Mouse (Mus musculus): ENCODE measurements around the gene Gm27021. TPM values are rescaled to one million over a fixed set of nuclear protein-coding genes. Genes with fewer than 3 reads are reported as not detected.

Gm27021 gene
- polyA plus RNA-seq, 1 experiment: not detected

GRCm38 (mm10) chr8:120563851-120564837, 103.7 kb downstream of the Gm27021 start:
- Histone ChIP-seq H3K27ac (ENCODE audit: insufficient read depth, low read depth, low read length) (peak overlapping the region; percentile 83), H3K4me3 (ENCODE audit: insufficient read depth, low read depth, low read length) (no peak overlapping the region), H3K4me1 (ENCODE audit: control insufficient read depth, insufficient read depth, low read length) (peaks cover 73% of the 10 kb centered on the region)
- WGBS: 3% methylated on average over 20 of the region's 20 CpGs
- no peak for TF ChIP-seq POLR2A (IDR thresholded peaks at IDR 0.05; ENCODE audit: insufficient read depth, low read depth, low read length)
- no peak; the same call in 1 of the 2 replicates for TF ChIP-seq CTCF (IDR thresholded peaks at IDR 0.05; ENCODE audit: insufficient read depth, low read depth, low read length)

DNA sequence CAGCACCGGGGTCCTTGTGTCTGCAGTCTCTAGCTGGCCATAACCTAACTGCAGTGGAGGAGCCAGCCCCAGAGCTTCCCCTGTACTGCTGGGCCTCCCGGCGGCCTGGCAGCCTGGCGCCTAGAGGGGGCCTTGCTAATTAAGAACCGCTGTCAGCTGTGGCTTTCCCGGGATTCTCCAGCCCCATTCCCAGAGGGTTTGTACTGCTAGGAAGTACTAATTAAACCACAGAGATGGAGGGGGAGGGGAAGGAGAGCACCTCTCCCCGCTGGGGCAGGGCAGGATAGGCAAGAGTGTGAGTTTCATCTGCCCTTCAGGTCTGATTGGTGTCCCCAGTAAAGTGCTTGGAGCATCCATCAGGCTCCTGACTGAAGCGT, 104.5 kb downstream of the Gm27021 start:
- TF ChIP-seq POLR2A (IDR thresholded peaks at IDR 0.05; ENCODE audit: insufficient read depth, low read depth, low read length) (no peak), CTCF (IDR thresholded peaks at IDR 0.05; ENCODE audit: insufficient read depth, low read depth, low read length) (no peak)
- 8% methylated on average over 8 of the region's 8 CpGs for WGBS
- peak overlapping the region; percentile 83 for H3K27ac ChIP-seq (ENCODE audit: insufficient read depth, low read depth, low read length)
- peaks cover 78% of the 10 kb centered on the region for H3K4me1 ChIP-seq (ENCODE audit: control insufficient read depth, insufficient read depth, low read length)
- H3K4me3 ChIP-seq (ENCODE audit: insufficient read depth, low read depth, low read length): no peak overlapping the region

GRCm38 (mm10) chr8:120562680-120563347, 105.1 kb downstream of the Gm27021 start:
- Histone ChIP-seq H3K4me1 (ENCODE audit: control insufficient read depth, insufficient read depth, low read length) (peaks cover 82% of the 10 kb centered on the region), H3K27ac (ENCODE audit: insufficient read depth, low read depth, low read length) (peak overlapping the region; percentile 83), H3K4me3 (ENCODE audit: insufficient read depth, low read depth, low read length) (no peak overlapping the region)
- TF ChIP-seq CTCF (IDR thresholded peaks at IDR 0.05; ENCODE audit: insufficient read depth, low read depth, low read length) (no peak), POLR2A (IDR thresholded peaks at IDR 0.05; ENCODE audit: insufficient read depth, low read depth, low read length) (no peak)
- 78% methylated on average over 18 of the region's 18 CpGs for WGBS

DNA sequence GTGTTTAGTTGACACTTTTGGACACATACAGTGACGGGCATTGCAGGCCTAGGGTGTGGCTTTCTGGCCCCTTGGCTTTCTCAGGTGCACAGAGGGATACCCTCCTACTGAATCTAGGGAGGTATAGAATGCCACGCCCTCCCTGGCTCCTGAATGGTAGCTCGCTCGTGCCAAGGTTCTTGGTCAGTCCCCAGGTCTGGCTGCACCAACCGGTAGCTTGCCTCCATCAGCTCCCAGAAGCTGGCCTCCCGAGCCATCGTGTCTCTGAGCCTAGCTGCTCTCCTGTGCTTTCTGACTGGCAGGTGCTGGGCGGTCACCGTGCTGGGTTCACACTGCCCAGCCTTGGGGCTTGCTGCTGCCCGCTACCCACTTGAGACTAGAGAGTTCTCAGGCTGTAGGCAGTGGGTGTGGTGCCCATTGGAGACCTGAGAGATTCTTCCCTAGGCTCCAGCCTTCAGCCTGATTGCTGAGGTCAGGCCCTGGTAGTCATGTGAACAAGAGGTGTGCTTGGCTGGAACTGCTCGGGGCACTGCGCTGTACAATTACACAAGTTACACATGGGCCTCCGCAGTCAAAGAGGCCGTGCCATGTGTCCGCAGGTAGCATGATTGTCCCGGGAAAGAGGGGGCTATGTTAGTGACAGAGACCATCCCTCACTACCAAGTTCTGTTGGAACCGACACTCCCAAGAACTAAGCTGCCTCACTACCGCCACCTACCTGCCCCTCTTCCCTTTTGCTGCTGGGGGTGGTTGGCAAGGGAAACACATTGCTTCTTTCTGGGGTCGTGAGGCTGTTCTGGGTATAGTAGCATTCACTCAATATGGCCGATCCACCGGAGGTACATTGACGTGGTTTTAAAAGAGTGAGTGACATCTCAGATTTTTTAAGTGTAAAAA, 106.1 kb downstream of the Gm27021 start:
- TF ChIP-seq POLR2A (IDR thresholded peaks at IDR 0.05; ENCODE audit: insufficient read depth, low read depth, low read length) (no peak), CTCF (IDR thresholded peaks at IDR 0.05; ENCODE audit: insufficient read depth, low read depth, low read length) (peak; percentile 50; the same call in 1 of the 2 replicates)
- H3K4me3 ChIP-seq (ENCODE audit: insufficient read depth, low read depth, low read length): no peak overlapping the region
- WGBS: 77% methylated on average over 22 of the region's 22 CpGs
- H3K27ac ChIP-seq (ENCODE audit: insufficient read depth, low read depth, low read length): no peak overlapping the region
- H3K4me1 ChIP-seq (ENCODE audit: control insufficient read depth, insufficient read depth, low read length): peaks cover 91% of the 10 kb centered on the region

GRCm38 (mm10) chr8:120560535-120560934, 107.3 kb downstream of the Gm27021 start:
- Histone ChIP-seq H3K4me3 (ENCODE audit: insufficient read depth, low read depth, low read length) (no peak overlapping the region), H3K4me1 (ENCODE audit: control insufficient read depth, insufficient read depth, low read length) (peaks cover 99% of the 10 kb centered on the region), H3K27ac (ENCODE audit: insufficient read depth, low read depth, low read length) (no peak overlapping the region)
- WGBS: 90% methylated on average over 5 of the region's 5 CpGs
- TF ChIP-seq POLR2A (IDR thresholded peaks at IDR 0.05; ENCODE audit: insufficient read depth, low read depth, low read length): no peak
- no peak for TF ChIP-seq CTCF (IDR thresholded peaks at IDR 0.05; ENCODE audit: insufficient read depth, low read depth, low read length)

DNA sequence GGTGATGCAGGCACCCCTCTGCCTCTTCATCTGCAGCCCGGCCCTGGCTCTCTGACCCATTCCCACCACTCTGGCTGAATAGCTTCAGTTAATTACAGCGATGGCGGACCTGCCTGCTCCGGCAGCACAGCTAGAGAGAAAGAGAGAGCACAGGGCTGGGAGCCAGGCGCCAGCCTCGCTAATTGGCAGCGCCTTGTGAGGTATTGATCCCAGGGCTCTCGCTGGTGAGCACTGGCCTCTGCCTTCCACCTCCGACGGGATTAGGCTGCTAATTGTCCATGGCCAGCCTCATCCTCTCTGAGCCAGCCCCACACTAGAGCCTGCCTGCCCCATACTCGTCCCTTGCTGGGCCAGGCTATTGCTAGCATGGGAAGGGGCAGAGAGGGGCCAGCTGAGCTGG, 108.2 kb downstream of the Gm27021 start:
- Histone ChIP-seq H3K4me3 (ENCODE audit: insufficient read depth, low read depth, low read length) (no peak overlapping the region), H3K27ac (ENCODE audit: insufficient read depth, low read depth, low read length) (no peak overlapping the region), H3K4me1 (ENCODE audit: control insufficient read depth, insufficient read depth, low read length) (peaks cover 100% of the 10 kb centered on the region)
- TF ChIP-seq POLR2A (IDR thresholded peaks at IDR 0.05; ENCODE audit: insufficient read depth, low read depth, low read length) (no peak), CTCF (IDR thresholded peaks at IDR 0.05; ENCODE audit: insufficient read depth, low read depth, low read length) (no peak)
- 45% methylated on average over 11 of the region's 11 CpGs for WGBS

Other genes starting within 250 kb of the Gm27021 start
- not detected in 2 replicates for gene Gins2, start 78.8 kb downstream of the Gm27021 start, polyA plus RNA-seq (2012; ENCODE audit: insufficient read depth, insufficient read length, low replicate concordance, missing spikeins)
- not detected in 2 replicates for gene 1190005I06Rik, start 20.4 kb downstream of the Gm27021 start, polyA plus RNA-seq (2012; ENCODE audit: insufficient read depth, insufficient read length, low replicate concordance, missing spikeins)
- 424 TPM in 1 of 2 replicates, not detected in the other for gene Cox4i1, start 143 bp upstream of the Gm27021 start, polyA plus RNA-seq (2012; ENCODE audit: insufficient read depth, insufficient read length, low replicate concordance, missing spikeins)
- 399 TPM in 1 of 2 replicates, not detected in the other for gene Emc8, start 494 bp upstream of the Gm27021 start, polyA plus RNA-seq (2012; ENCODE audit: insufficient read depth, insufficient read length, low replicate concordance, missing spikeins)
- gene Irf8, start 68.3 kb upstream of the Gm27021 start, polyA plus RNA-seq (2012; ENCODE audit: insufficient read depth, insufficient read length, low replicate concordance, missing spikeins): not detected in 2 replicates

Data from olfactory bulb, adult 2 months (tissue).